In genomic region chr3:107863471-107863870, GRCm38 (mm10) we compare ENCODE assay signal across 22 mouse cellular contexts. TPM values are rescaled to one million over a fixed set of nuclear protein-coding genes. Genes with fewer than 3 reads are reported as not detected.
DNase-seq lines count a peak whose midpoint lies in the region; ATAC-seq and TF ChIP-seq lines count a peak whose summit lies in the region.
"Had no signal": no experiment of that assay in that cellular context is flagged by ENCODE, and none has a peak within 500 bp of the region (broad histone marks: within the 10 kb centered on the region; RNA-seq: fewer than 3 reads in every experiment).

No protein-coding gene starts in this region.

- ATAC-seq in forebrain, postnatal 0 days = no peak
- ATAC-seq in forebrain, embryonic 11.5 days (replicated peaks; ENCODE audit: low FRiP score) = no peak
- ATAC-seq in intestine, embryonic 15.5 days = no peak
- no peak for ATAC-seq in intestine, embryonic 16.5 days

- no peaks in the 10 kb centered on the region for H3K4me1 ChIP-seq in forebrain, postnatal 0 days (ENCODE audit: insufficient read depth)
- no peaks in the 10 kb centered on the region for H3K4me1 ChIP-seq in forebrain, embryonic 11.5 days (replicated peaks; ENCODE audit: control insufficient read depth, insufficient read depth, low read length)
- peaks cover 9% of the 10 kb centered on the region; the same call in 1 of the 2 replicates for H3K4me1 ChIP-seq in intestine, embryonic 15.5 days (replicated peaks)
- peaks cover 23% of the 10 kb centered on the region for H3K4me1 ChIP-seq in intestine, embryonic 16.5 days (ENCODE audit: control insufficient read depth, insufficient read depth, low read length)
- 0 out of 2 replicates have a peak, but pooled peaks cover under 1% of the 10 kb centered on the region for H3K4me1 ChIP-seq in embryonic facial prominence, embryonic 10.5 days
- peaks cover 16% of the 10 kb centered on the region for H3K4me1 ChIP-seq in limb, embryonic 10.5 days

- H3K36me3 ChIP-seq in forebrain, postnatal 0 days (ENCODE audit: insufficient read depth) = no peaks in the 10 kb centered on the region
- H3K36me3 ChIP-seq in forebrain, embryonic 11.5 days (ENCODE audit: control insufficient read depth, insufficient read depth, low read length) = no peaks in the 10 kb centered on the region
- no peaks in the 10 kb centered on the region for H3K36me3 ChIP-seq in intestine, embryonic 15.5 days
- no peaks in the 10 kb centered on the region for H3K36me3 ChIP-seq in intestine, embryonic 16.5 days (ENCODE audit: control insufficient read depth, insufficient read depth, low read length)
- no peaks in the 10 kb centered on the region for H3K36me3 ChIP-seq in embryonic facial prominence, embryonic 10.5 days (replicated peaks)
- H3K36me3 ChIP-seq in limb, embryonic 10.5 days = no peaks in the 10 kb centered on the region
- H3K36me3 ChIP-seq: heart, embryonic 15.5 days; liver, embryonic 15.5 days; lung, embryonic 15.5 days; neural tube, embryonic 13.5 days; stomach, embryonic 15.5 days had no signal

- no peak for DNase-seq in forebrain, postnatal 0 days
- DNase-seq in forebrain, embryonic 11.5 days (ENCODE audit: low spot score) = no peak
- no peak for DNase-seq in embryonic facial prominence, embryonic 10.5 days (ENCODE audit: low spot score)
- DNase-seq in limb, embryonic 10.5 days (ENCODE audit: low spot score) = no peak
- DNase-seq in urinary bladder, adult 2 months (ENCODE audit: low spot score) = no peak
- DNase-seq in spleen, adult 18-20 months = no peak

- H3K9me3 ChIP-seq in forebrain, postnatal 0 days (ENCODE audit: low read length) = no peaks in the 10 kb centered on the region
- no peaks in the 10 kb centered on the region for H3K9me3 ChIP-seq in forebrain, embryonic 11.5 days (ENCODE audit: control insufficient read depth, low read length)
- H3K9me3 ChIP-seq in intestine, embryonic 15.5 days = no peaks in the 10 kb centered on the region
- H3K9me3 ChIP-seq in intestine, embryonic 16.5 days (ENCODE audit: control insufficient read depth, low read length) = no peaks in the 10 kb centered on the region
- H3K9me3 ChIP-seq in embryonic facial prominence, embryonic 10.5 days = no peaks in the 10 kb centered on the region
- H3K9me3 ChIP-seq in limb, embryonic 10.5 days (replicated peaks) = no peaks in the 10 kb centered on the region
- H3K9me3 ChIP-seq: heart, embryonic 15.5 days; liver, embryonic 15.5 days; lung, embryonic 15.5 days; megakaryocyte, embryonic 14.5 days; neural tube, embryonic 13.5 days; stomach, embryonic 15.5 days had no signal

- no peak overlapping the region for H3K4me3 ChIP-seq in forebrain, postnatal 0 days (ENCODE audit: low read depth, low read length)
- H3K4me3 ChIP-seq in forebrain, embryonic 11.5 days (ENCODE audit: low read depth, low read length) = no peak overlapping the region
- H3K4me3 ChIP-seq in intestine, embryonic 15.5 days (replicated peaks) = no peak overlapping the region
- no peak overlapping the region for H3K4me3 ChIP-seq in intestine, embryonic 16.5 days (ENCODE audit: low read length)
- peak overlapping the region; percentile 8; the same call in 1 of the 2 replicates for H3K4me3 ChIP-seq in embryonic facial prominence, embryonic 10.5 days
- no peak overlapping the region for H3K4me3 ChIP-seq in limb, embryonic 10.5 days
- H3K4me3 ChIP-seq: heart, embryonic 15.5 days; liver, embryonic 15.5 days; lung, embryonic 15.5 days; megakaryocyte, embryonic 14.5 days; neural tube, embryonic 13.5 days; stomach, embryonic 15.5 days had no signal

- no peak overlapping the region for H3K4me2 ChIP-seq in forebrain, postnatal 0 days (ENCODE audit: low read depth)
- H3K4me2 ChIP-seq in forebrain, embryonic 11.5 days (ENCODE audit: low read depth, low read length, severe bottlenecking) = no peak overlapping the region
- H3K4me2 ChIP-seq in intestine, embryonic 15.5 days (replicated peaks) = no peak overlapping the region
- H3K4me2 ChIP-seq in intestine, embryonic 16.5 days (ENCODE audit: low read depth, low read length) = no peak overlapping the region
- H3K4me2 ChIP-seq: heart, embryonic 15.5 days; liver, embryonic 15.5 days; lung, embryonic 15.5 days; neural tube, embryonic 13.5 days; stomach, embryonic 15.5 days had no signal

- H3K9ac ChIP-seq in forebrain, postnatal 0 days = no peak overlapping the region
- H3K9ac ChIP-seq in forebrain, embryonic 11.5 days (ENCODE audit: low read length) = no peak overlapping the region
- no peak overlapping the region for H3K9ac ChIP-seq in intestine, embryonic 15.5 days
- H3K9ac ChIP-seq in intestine, embryonic 16.5 days (ENCODE audit: low read depth, low read length) = no peak overlapping the region
- H3K9ac ChIP-seq: heart, embryonic 15.5 days; liver, embryonic 15.5 days; lung, embryonic 15.5 days; neural tube, embryonic 13.5 days; stomach, embryonic 15.5 days had no signal

- no peaks in the 10 kb centered on the region for H3K27me3 ChIP-seq in forebrain, postnatal 0 days (ENCODE audit: insufficient read depth, low read length)
- no peaks in the 10 kb centered on the region for H3K27me3 ChIP-seq in forebrain, embryonic 11.5 days (ENCODE audit: control insufficient read depth, insufficient read depth, low read length)
- no peaks in the 10 kb centered on the region for H3K27me3 ChIP-seq in intestine, embryonic 15.5 days (replicated peaks)
- no peaks in the 10 kb centered on the region for H3K27me3 ChIP-seq in intestine, embryonic 16.5 days (replicated peaks; ENCODE audit: control insufficient read depth, insufficient read depth, low read length)
- peaks cover 2% of the 10 kb centered on the region; the same call in 1 of the 2 replicates for H3K27me3 ChIP-seq in embryonic facial prominence, embryonic 10.5 days (replicated peaks; ENCODE audit: low read depth, poor library complexity, severe bottlenecking)
- no peaks in the 10 kb centered on the region for H3K27me3 ChIP-seq in limb, embryonic 10.5 days (ENCODE audit: low read depth, poor library complexity, severe bottlenecking)
- H3K27me3 ChIP-seq: heart, embryonic 15.5 days; liver, embryonic 15.5 days; lung, embryonic 15.5 days; stomach, embryonic 15.5 days had no signal

- peak overlapping the region; percentile 15; the same call in 1 of the 2 replicates for H3K27ac ChIP-seq in forebrain, postnatal 0 days (ENCODE audit: low read depth, low read length)
- H3K27ac ChIP-seq in forebrain, embryonic 11.5 days (ENCODE audit: low read depth, low read length) = no peak overlapping the region
- peak overlapping the region; percentile 32; the same call in 1 of the 2 replicates for H3K27ac ChIP-seq in intestine, embryonic 15.5 days
- H3K27ac ChIP-seq in intestine, embryonic 16.5 days (ENCODE audit: low read length) = no peak overlapping the region
- H3K27ac ChIP-seq in embryonic facial prominence, embryonic 10.5 days (replicated peaks) = no peak overlapping the region
- peak overlapping the region; percentile 44 for H3K27ac ChIP-seq in limb, embryonic 10.5 days
- H3K27ac ChIP-seq: heart, embryonic 15.5 days; liver, embryonic 15.5 days; lung, embryonic 15.5 days; neural tube, embryonic 13.5 days; stomach, embryonic 15.5 days had no signal

- TF ChIP-seq CTCF in forebrain, postnatal 0 days (IDR thresholded peaks at IDR 0.05; ENCODE audit: low read depth) = no peak

- 83% methylated on average over 5 of the region's 5 CpGs for WGBS in forebrain, postnatal 0 days
- WGBS in forebrain, embryonic 11.5 days = 83% methylated on average over 5 of the region's 5 CpGs
- 74% methylated on average over 5 of the region's 5 CpGs for WGBS in intestine, embryonic 15.5 days
- WGBS in intestine, embryonic 16.5 days = 62% methylated on average over 5 of the region's 5 CpGs
- 85% methylated on average over 5 of the region's 5 CpGs for WGBS in embryonic facial prominence, embryonic 10.5 days
- WGBS in limb, embryonic 10.5 days = 86% methylated on average over 5 of the region's 5 CpGs

RNA-seq across cellular contexts. Expression of gene Eps8l3, which starts 13.6 kb away (rescaled TPM):
- total RNA-seq in forebrain, postnatal 0 days (2014; rRNA removed) = not detected in 2 replicates
- not detected in 2 replicates for polyA plus RNA-seq in forebrain, postnatal 0 days (2015; fragmentation: Nextera tagmentation; extraction: Ambion mirVana)
- polyA plus RNA-seq in forebrain, embryonic 11.5 days (2014; fragmentation: Nextera tagmentation; extraction: Ambion mirVana) = not detected in 2 replicates
- polyA plus RNA-seq in intestine, embryonic 15.5 days (2015; fragmentation: Nextera tagmentation; extraction: Ambion mirVana) = 164 and 180 TPM in 2 replicates
- polyA plus RNA-seq in intestine, embryonic 16.5 days (2015; fragmentation: Nextera tagmentation; extraction: Ambion mirVana) = 274 and 322 TPM in 2 replicates
- polyA plus RNA-seq in embryonic facial prominence, embryonic 10.5 days (2016; fragmentation: Nextera tagmentation; extraction: Ambion mirVana) = not detected in 2 replicates
- not detected in 2 replicates for polyA plus RNA-seq in limb, embryonic 10.5 days (2016; fragmentation: Nextera tagmentation; extraction: Ambion mirVana)
- not detected in 2 replicates for polyA plus RNA-seq in urinary bladder, adult 2 months (2012; rRNA removed)
- total RNA-seq: adrenal gland, postnatal 25 days; ES-E14; gastrocnemius, postnatal 4 days; heart, postnatal 4 days; layer of hippocampus, adult 18-20 months; left cerebral cortex, postnatal 36 days had no signal
- polyA plus RNA-seq: brain, embryonic 14.5 days; heart, embryonic 15.5 days; inflammation-experienced regulatory T-cells, adult 6 months; liver, embryonic 15.5 days; lung, embryonic 15.5 days; neural tube, embryonic 13.5 days had no signal

RNA-seq across cellular contexts. Expression of gene Gstm5, which starts 32.1 kb away (rescaled TPM):
- 141 and 164 TPM in 2 replicates for total RNA-seq in forebrain, postnatal 0 days (2014; rRNA removed)
- 250 and 273 TPM in 2 replicates for polyA plus RNA-seq in forebrain, postnatal 0 days (2015; fragmentation: Nextera tagmentation; extraction: Ambion mirVana)
- 222 and 238 TPM in 2 replicates for polyA plus RNA-seq in forebrain, embryonic 11.5 days (2014; fragmentation: Nextera tagmentation; extraction: Ambion mirVana)
- 173 and 186 TPM in 2 replicates for polyA plus RNA-seq in intestine, embryonic 15.5 days (2015; fragmentation: Nextera tagmentation; extraction: Ambion mirVana)
- polyA plus RNA-seq in intestine, embryonic 16.5 days (2015; fragmentation: Nextera tagmentation; extraction: Ambion mirVana) = 168 and 171 TPM in 2 replicates
- polyA plus RNA-seq in embryonic facial prominence, embryonic 10.5 days (2016; fragmentation: Nextera tagmentation; extraction: Ambion mirVana) = 208 and 219 TPM in 2 replicates
- 198 and 203 TPM in 2 replicates for polyA plus RNA-seq in limb, embryonic 10.5 days (2016; fragmentation: Nextera tagmentation; extraction: Ambion mirVana)
- 59.8 and 62.7 TPM in 2 replicates for polyA plus RNA-seq in urinary bladder, adult 2 months (2012; rRNA removed)

Comparison
In these comparisons a context has a peak if more than half of its experiments do, and no peak if none do; other contexts are left out.
1. H3K27ac ChIP-seq: peak in forebrain, postnatal 0 days (single experiment), intestine, embryonic 15.5 days (single experiment) and limb, embryonic 10.5 days (single experiment); none in forebrain, embryonic 11.5 days (single experiment), intestine, embryonic 16.5 days (single experiment) and embryonic facial prominence, embryonic 10.5 days (single experiment).
2. RNA of gene Eps8l3, which starts 13.6 kb away (polyA plus RNA-seq): 274 to 322 TPM in intestine, embryonic 16.5 days and 164 to 180 TPM in intestine, embryonic 15.5 days; not detected in forebrain, postnatal 0 days, not detected in forebrain, embryonic 11.5 days, not detected in embryonic facial prominence, embryonic 10.5 days, not detected in limb, embryonic 10.5 days and not detected in urinary bladder, adult 2 months; every median in the first group is over 100 times any median in the second.